Mouse (Mus musculus): ENCODE measurements around the gene Atxn10. TPM values are rescaled to one million over a fixed set of nuclear protein-coding genes. Genes with fewer than 3 reads are reported as not detected.
A peak's percentile ranks its signal among the peaks of the same experiment; 100 is the strongest.

Gene Atxn10
- total RNA-seq, 2 experiments from 2014 or later, result 292 to 314 TPM

DNA sequence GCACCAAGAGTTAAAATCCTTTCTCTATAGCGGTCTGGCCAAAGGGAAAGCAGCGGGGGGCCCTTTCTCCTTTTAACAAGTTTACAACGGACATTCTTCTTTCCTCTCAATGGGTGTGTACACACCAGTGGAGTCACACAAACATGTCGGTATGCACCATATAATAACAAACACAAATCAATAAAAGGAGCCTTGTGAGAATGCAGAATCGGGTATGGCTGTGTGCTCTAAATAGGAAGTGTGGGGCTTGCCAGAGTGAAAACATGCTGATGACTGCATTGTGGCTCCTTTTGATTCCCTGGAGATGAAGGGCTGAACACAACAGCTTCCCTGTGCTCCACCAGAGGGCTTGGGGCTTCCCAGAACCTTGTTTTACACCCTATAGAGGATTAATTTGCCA lies 128.1 kb downstream of the Atxn10 start:
- DNase-seq (ENCODE audit: extremely low spot score in 1 of 2, low spot score in 1 of 2), result no peak

GRCm38 (mm10) chr15:85464823-85465565 lies 128.9 kb downstream of the Atxn10 start:
- no peak for DNase-seq (ENCODE audit: extremely low spot score in 1 of 2, low spot score in 1 of 2)

GRCm38 (mm10) chr15:85466456-85467067 lies 130.5 kb downstream of the Atxn10 start:
- no peak for DNase-seq (ENCODE audit: extremely low spot score in 1 of 2, low spot score in 1 of 2)

DNA sequence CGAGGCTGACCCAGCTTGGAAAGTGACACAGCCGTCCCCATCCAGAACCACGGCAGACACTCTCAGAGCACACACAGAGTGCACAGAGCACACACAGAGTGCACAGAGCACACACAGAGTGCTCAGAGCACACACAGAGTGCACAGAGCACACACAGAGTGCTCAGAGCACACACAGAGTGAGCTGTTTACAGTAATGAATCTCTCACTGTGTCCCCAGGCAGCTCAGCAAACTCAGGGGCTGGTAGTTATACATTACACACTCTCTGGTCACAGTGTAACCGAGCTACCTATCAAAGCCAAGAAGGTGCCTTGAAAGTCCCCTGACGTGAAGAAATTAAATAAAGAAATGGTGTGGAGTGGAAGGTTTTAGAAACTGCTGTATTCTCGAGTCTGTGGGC lies 133.4 kb downstream of the Atxn10 start:
- no peak for DNase-seq (ENCODE audit: extremely low spot score in 1 of 2, low spot score in 1 of 2)

GRCm38 (mm10) chr15:85474697-85475096 lies 138.7 kb downstream of the Atxn10 start:
- DNase-seq (ENCODE audit: extremely low spot score in 1 of 2, low spot score in 1 of 2), result no peak

DNA sequence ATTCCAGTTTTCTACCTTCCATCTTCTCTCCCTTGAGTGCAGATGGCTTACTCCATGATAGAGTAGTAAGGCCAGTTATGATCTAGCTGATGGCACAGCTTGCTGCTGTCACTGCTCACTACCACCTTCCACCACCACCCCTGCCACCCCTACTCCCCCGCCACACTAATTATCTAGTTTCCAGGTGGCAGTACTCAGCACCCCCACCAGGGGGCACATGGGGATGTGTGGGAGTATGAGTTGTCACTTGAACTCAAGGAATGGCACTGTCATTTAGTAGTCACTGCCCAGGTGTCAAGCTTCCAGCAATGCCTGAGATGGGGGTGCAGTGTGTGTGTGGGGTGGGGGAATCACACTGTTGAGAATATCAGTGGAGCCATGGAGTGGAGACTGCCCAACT lies 141.5 kb downstream of the Atxn10 start:
- peak in 1 of 2 experiments; percentile 72 for DNase-seq (ENCODE audit: extremely low spot score in 1 of 2, low spot score in 1 of 2)

DNA sequence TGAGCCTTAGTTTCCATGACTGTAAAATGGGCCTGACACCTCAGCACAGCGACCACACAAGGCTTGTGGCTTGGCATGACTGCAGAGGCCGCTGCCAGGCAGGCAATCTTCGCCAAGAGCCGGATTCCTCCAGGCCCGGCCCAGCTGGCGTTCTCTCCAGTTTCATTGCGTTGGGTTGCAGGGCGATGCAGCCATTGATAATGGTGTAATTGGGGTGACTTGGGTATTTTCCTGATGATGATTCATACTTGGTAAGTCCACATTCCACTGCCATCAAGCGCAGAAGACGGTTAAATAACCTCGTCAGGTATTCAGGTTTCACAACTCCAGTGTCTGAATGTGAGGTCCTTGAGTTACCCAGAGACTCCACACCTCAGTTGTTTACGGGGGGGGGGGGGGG lies 143.3 kb downstream of the Atxn10 start:
- no peak for DNase-seq (ENCODE audit: extremely low spot score in 1 of 2, low spot score in 1 of 2)

DNA sequence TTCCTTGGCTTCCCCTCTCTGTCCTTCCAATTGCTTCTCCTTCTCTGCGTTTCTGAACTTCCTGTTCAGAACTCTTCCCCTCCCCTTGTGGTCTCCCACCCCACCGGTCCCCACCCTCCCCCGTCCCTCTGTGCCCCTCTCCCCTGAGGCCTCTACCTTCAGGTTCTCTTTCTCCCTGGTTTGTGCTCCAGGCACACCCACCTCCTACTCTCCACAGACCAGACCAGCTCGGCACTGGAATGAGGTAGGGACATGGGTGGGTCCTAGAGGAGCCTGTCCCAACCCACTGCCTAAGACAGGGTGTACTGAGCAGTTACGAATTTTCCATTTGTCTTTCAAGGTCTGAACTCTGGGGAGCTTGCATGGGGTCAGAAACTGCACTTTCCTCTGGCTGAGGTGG lies 143.9 kb downstream of the Atxn10 start:
- no peak for DNase-seq (ENCODE audit: extremely low spot score in 1 of 2, low spot score in 1 of 2)

GRCm38 (mm10) chr15:85480630-85481029 lies 144.6 kb downstream of the Atxn10 start:
- no peak for DNase-seq (ENCODE audit: extremely low spot score in 1 of 2, low spot score in 1 of 2)

- DNase-seq (ENCODE audit: extremely low spot score in 1 of 2, low spot score in 1 of 2), result no peak
Measured at GRCm38 (mm10) chr15:85488900-85489299, 152.9 kb downstream of the Atxn10 start.

- DNase-seq (ENCODE audit: extremely low spot score in 1 of 2, low spot score in 1 of 2), result no peak
Measured at GRCm38 (mm10) chr15:85489751-85490150, 153.7 kb downstream of the Atxn10 start.

- peak; percentile 42 to 60 for DNase-seq (ENCODE audit: extremely low spot score in 1 of 2, low spot score in 1 of 2)
Measured at GRCm38 (mm10) chr15:85494163-85494621, 158.1 kb downstream of the Atxn10 start.

DNA sequence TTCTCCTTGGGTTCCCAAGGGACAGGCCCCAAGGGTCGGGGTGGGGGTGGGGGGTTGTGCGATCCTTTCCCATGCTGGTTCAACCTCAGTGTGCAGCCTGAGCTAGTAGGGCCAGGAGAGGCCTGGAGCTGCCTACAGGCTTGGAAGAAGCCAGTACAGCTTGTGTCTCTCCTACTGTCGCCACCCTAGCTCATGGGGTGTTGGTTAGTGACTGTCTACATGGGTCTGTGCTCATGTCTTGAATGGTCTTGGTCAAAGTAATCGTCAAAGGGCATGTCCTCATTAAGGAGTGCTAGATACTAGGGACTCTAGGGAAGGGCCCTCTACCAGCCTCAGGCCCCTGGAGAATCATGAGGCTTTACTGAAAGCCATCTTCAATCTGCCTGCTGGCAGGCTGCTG lies 161.5 kb downstream of the Atxn10 start:
- DNase-seq (ENCODE audit: extremely low spot score in 1 of 2, low spot score in 1 of 2), result no peak

DNA sequence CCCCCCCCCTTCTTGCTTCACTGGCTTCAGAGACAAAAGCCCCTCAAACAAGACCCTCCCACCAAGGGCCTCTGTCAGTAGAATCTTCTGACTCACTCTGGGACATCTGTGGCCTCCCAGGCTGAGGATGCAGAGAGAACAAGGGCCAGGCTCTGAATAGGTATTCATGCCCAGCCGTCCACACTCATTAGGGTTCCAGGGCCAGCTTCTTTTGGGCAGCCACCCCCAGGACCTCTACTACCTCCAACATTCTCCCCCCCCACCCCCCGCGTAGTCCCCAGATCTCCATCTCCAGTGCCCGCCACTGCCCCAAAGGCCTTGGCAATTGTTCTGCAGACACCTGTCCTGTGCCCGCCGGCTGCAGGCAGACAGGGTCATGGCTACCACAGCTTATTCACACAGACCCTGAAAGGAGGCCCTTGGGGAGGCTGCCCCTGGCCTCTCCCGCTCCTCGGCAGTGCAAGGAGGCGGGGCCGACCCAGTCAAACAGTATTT lies 162.0 kb downstream of the Atxn10 start:
- DNase-seq (ENCODE audit: extremely low spot score in 1 of 2, low spot score in 1 of 2), result no peak

GRCm38 (mm10) chr15:85500267-85500666 lies 164.2 kb downstream of the Atxn10 start:
- no peak for DNase-seq (ENCODE audit: extremely low spot score in 1 of 2, low spot score in 1 of 2)

GRCm38 (mm10) chr15:85503127-85503526 lies 167.1 kb downstream of the Atxn10 start, which contains the start of gene 7530416G11Rik:
7530416G11Rik (minus strand) TSS chr15:85503227.
- DNase-seq (ENCODE audit: extremely low spot score in 1 of 2, low spot score in 1 of 2), result no peak

- DNase-seq (ENCODE audit: extremely low spot score in 1 of 2, low spot score in 1 of 2), result peak in 1 of 2 experiments; percentile 33
Measured at GRCm38 (mm10) chr15:85505118-85505925, 169.3 kb downstream of the Atxn10 start.

- no peak for DNase-seq (ENCODE audit: extremely low spot score in 1 of 2, low spot score in 1 of 2)
Measured at GRCm38 (mm10) chr15:85506680-85507079, 170.6 kb downstream of the Atxn10 start.

DNA sequence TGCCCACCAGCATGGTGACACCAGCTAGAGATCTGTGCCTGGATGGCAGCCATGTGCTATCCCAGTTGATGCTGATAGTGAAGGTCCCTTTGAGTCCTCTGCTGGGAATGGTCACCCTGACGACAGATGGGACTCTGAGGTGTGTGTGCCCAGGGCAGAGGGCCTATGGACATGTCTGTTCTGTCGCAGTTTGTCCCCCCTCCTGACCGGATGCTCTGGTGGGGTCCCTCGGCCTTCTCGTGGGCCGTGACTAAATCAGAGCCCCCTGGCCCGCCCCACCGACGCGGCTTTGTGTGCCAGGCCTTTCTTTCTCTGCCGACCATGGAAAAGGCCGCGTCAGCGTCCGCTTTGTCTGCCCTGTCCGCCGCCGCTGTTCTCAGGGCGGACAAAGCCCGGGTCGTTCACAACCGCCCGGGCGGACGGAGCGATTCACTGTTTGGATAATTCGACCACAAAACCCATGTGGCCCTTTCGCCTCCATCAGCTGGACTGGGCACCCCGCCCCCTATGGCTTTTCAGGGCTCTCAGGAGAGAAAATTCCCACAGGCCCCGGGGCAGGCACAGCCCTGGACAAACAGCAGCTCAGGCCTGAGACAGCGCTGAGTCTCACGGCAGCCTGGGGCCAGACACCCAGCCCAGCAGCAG lies 171.4 kb downstream of the Atxn10 start:
- DNase-seq (ENCODE audit: extremely low spot score in 1 of 2, low spot score in 1 of 2), result no peak
